Mouse (Mus musculus) heart, postnatal 0 days (tissue): Measurements from ENCODE around the gene Trpm1.

ENCODE experiments used
- CTCF ChIP-seq: IDR thresholded peaks from 2 replicates; pipeline ENCODE4 v1.5.1; 2016; ENCODE audit warnings: antibody characterized with exemption, control low read depth, low read depth
- EP300 ChIP-seq: IDR thresholded peaks from 2 replicates; pipeline ENCODE4 v1.6.1; 2016; ENCODE audit warnings: antibody characterized with exemption, low read depth

DNA sequence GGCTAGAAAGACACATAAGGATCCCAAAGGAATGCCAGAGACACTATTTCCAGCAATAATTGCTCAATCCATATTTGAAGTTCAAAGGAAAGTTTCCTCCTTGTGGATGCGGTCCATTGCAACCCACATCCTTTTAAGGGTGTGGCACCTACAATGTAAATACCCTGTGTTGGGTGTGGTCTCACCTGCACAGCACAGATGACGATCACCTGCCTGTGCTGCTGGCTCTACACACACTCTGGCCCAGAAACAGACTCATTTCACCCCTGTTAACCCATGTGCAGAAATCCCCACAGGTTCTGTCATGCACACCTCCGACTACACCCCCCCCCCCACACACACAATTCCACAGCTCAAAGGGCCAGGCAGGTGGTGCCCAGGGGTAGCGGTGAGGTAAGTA is 59.2 kb downstream of the Trpm1 start:
- TF ChIP-seq CTCF (no peak), EP300 (no peak)
